Comparison of ENCODE assay signal across 31 mouse cellular contexts in the genomic region with DNA sequence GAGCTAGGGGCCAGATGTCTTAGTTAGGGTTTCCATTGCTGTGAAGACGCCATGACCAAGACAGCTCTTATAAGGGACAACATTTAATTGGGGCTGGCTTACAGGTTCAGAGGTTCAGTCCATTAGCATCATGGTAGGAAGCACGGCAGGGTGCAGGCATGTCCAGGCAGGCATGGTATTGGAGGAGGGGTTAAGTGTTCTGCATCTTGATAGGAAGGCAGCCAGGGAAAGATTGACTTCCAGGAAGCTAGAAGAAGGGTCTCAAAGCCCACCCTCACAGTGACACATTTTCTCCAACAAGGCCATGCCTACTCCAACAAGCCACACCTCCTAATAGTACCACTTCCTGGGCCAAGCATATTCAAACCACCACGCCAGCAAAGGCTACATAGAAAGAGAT. TPM values are rescaled to one million over a fixed set of nuclear protein-coding genes. Genes with fewer than 3 reads are reported as not detected.
A peak's percentile ranks its signal among the peaks of the same experiment; 100 is the strongest.
DNase-seq lines count a peak whose midpoint lies in the region; ATAC-seq and TF ChIP-seq lines count a peak whose summit lies in the region.
"Had no signal": no experiment of that assay in that cellular context is flagged by ENCODE, and none has a peak within 500 bp of the region (broad histone marks: within the 10 kb centered on the region; RNA-seq: fewer than 3 reads in every experiment).

No protein-coding gene starts in this region.

- ATAC-seq in liver, embryonic 14.5 days (ENCODE audit: insufficient read depth), result no peak
- ATAC-seq: CD4-positive, CD25-positive, alpha-beta regulatory T cell, adult 4 months; forebrain, embryonic 15.5 days; hindbrain, postnatal 0 days; inflammation-experienced regulatory T-cells, adult 6 months had no signal

- DNase-seq in ES-CJ7 (ENCODE audit: low read depth, low spot score) (peak; percentile 66), R1 (ENCODE audit: low read depth, low spot score) (peak; percentile 61)
- DNase-seq in liver, embryonic 14.5 days (ENCODE audit: low read depth in 3 of 3, low spot score in 3 of 3), result no peak
- no peak for DNase-seq in layer of hippocampus, postnatal 36 days
- no peak for DNase-seq in thymus, postnatal 36 days
- no peak for DNase-seq in layer of hippocampus, adult 8-10 months (ENCODE audit: low spot score in 2 of 2)
- DNase-seq: adrenal gland, adult 2 months; adrenal gland, postnatal 14 days; cerebellum, adult 11 months; cerebellum, adult 2 months; cerebellum, adult 9-11 months; cerebellum, postnatal 25 days; gastrocnemius, postnatal 25 days; heart, adult 18-20 months; heart, postnatal 14 days; heart, postnatal 4 days had no signal

- H3K4me3 ChIP-seq in ES-Bruce4 (ENCODE audit: low read depth, low read length), result no peak overlapping the region
- no peak overlapping the region for H3K4me3 ChIP-seq in liver, embryonic 14.5 days (ENCODE audit: insufficient read depth in 1 of 2, low read depth in 2 of 2, low read length in 2 of 2)
- H3K4me3 ChIP-seq: embryonic facial prominence, embryonic 12.5 days; embryonic facial prominence, embryonic 15.5 days; forebrain, embryonic 15.5 days; heart, embryonic 10.5 days; heart, embryonic 13.5 days had no signal

- WGBS in liver, embryonic 14.5 days (ENCODE audit: insufficient replicate concordance), result 72% methylated on average over 3 of the region's 3 CpGs

- TF ChIP-seq CTCF in ES-Bruce4 (IDR thresholded peaks at IDR 0.05; ENCODE audit: low read depth, low read length), result no peak
- no peak for TF ChIP-seq CTCF in liver, embryonic 14.5 days (IDR thresholded peaks at IDR 0.05; ENCODE audit: low read depth)

- no peaks in the 10 kb centered on the region for H3K27me3 ChIP-seq in ES-Bruce4 (ENCODE audit: control insufficient read depth, insufficient read depth, low read length, poor library complexity, severe bottlenecking)
- no peaks in the 10 kb centered on the region for H3K27me3 ChIP-seq in liver, embryonic 14.5 days (ENCODE audit: control insufficient read depth, insufficient read depth, low read length)
- H3K27me3 ChIP-seq: embryonic facial prominence, embryonic 12.5 days; embryonic facial prominence, embryonic 15.5 days; forebrain, embryonic 15.5 days; heart, embryonic 13.5 days had no signal

- no peaks in the 10 kb centered on the region for H3K4me1 ChIP-seq in ES-Bruce4 (ENCODE audit: control insufficient read depth, insufficient read depth, low read length)
- H3K4me1 ChIP-seq in liver, embryonic 14.5 days (replicated peaks; ENCODE audit: control insufficient read depth in 2 of 2, insufficient read depth in 2 of 2, low read length in 1 of 2), result peaks cover 11 to 15% of the 10 kb centered on the region in 2 experiments
- H3K4me1 ChIP-seq: embryonic facial prominence, embryonic 12.5 days; embryonic facial prominence, embryonic 15.5 days; forebrain, embryonic 15.5 days had no signal

- no peak overlapping the region for H3K9ac ChIP-seq in ES-Bruce4 (ENCODE audit: low read depth, poor library complexity, severe bottlenecking)
- no peak overlapping the region for H3K9ac ChIP-seq in liver, embryonic 14.5 days (replicated peaks)
- H3K9ac ChIP-seq: embryonic facial prominence, embryonic 12.5 days; embryonic facial prominence, embryonic 15.5 days; forebrain, embryonic 15.5 days; heart, embryonic 13.5 days; hindbrain, embryonic 14.5 days had no signal

- H3K9me3 ChIP-seq in ES-Bruce4 (replicated peaks; ENCODE audit: control insufficient read depth, insufficient read depth, low read length, poor library complexity, severe bottlenecking), result no peaks in the 10 kb centered on the region
- H3K9me3 ChIP-seq in liver, embryonic 14.5 days (ENCODE audit: control insufficient read depth, low read length), result no peaks in the 10 kb centered on the region
- H3K9me3 ChIP-seq: embryonic facial prominence, embryonic 12.5 days; embryonic facial prominence, embryonic 15.5 days; forebrain, embryonic 15.5 days; heart, embryonic 10.5 days; heart, embryonic 13.5 days had no signal

- no peak for TF ChIP-seq EP300 in ES-Bruce4 (IDR thresholded peaks at IDR 0.05; ENCODE audit: insufficient read depth, low read depth, low read length)
- no peak for TF ChIP-seq EP300 in liver, embryonic 14.5 days (IDR thresholded peaks at IDR 0.05; ENCODE audit: low read depth)

- H3K27ac ChIP-seq in ES-Bruce4 (ENCODE audit: insufficient read depth, low read length), result 0 out of 2 replicates have a peak overlapping the region, but pooled peaks have one; percentile 12
- peak overlapping the region; percentile 63 for H3K27ac ChIP-seq in liver, embryonic 14.5 days
- H3K27ac ChIP-seq: embryonic facial prominence, embryonic 12.5 days; embryonic facial prominence, embryonic 15.5 days; forebrain, embryonic 15.5 days; heart, embryonic 10.5 days; heart, embryonic 13.5 days; hindbrain, embryonic 14.5 days; hindbrain, postnatal 0 days had no signal

- no peak overlapping the region for H3K4me2 ChIP-seq in liver, embryonic 14.5 days (ENCODE audit: low read depth)
- H3K4me2 ChIP-seq: embryonic facial prominence, embryonic 12.5 days; embryonic facial prominence, embryonic 15.5 days; forebrain, embryonic 15.5 days; heart, embryonic 13.5 days; hindbrain, embryonic 14.5 days had no signal

- no peak for TF ChIP-seq POLR2A in ES-Bruce4 (IDR thresholded peaks at IDR 0.05; ENCODE audit: insufficient read depth, low read length)

- H3K36me3 ChIP-seq in ES-Bruce4 (ENCODE audit: control insufficient read depth, insufficient read depth, low read length, poor library complexity, severe bottlenecking), result no peaks in the 10 kb centered on the region
- H3K36me3 ChIP-seq in liver, embryonic 14.5 days (replicated peaks; ENCODE audit: control insufficient read depth, insufficient read depth, low read depth), result no peaks in the 10 kb centered on the region
- H3K36me3 ChIP-seq: embryonic facial prominence, embryonic 12.5 days; embryonic facial prominence, embryonic 15.5 days; forebrain, embryonic 15.5 days; heart, embryonic 10.5 days; heart, embryonic 13.5 days had no signal

RNA-seq across cellular contexts. Expression of a gene that starts 13.7 kb away (rescaled TPM):
- polyA plus RNA-seq in ES-Bruce4 (2011; ENCODE audit: insufficient read depth, insufficient read length, low read depth, missing spikeins), result 32.8 and 33.4 TPM in 2 replicates
- polyA plus RNA-seq in liver, embryonic 14.5 days (2012; rRNA removed), result 0.14 and 0.23 TPM in 2 replicates
- polyA plus RNA-seq in liver, embryonic 14.5 days (2014; fragmentation: Nextera tagmentation; extraction: Ambion mirVana), result not detected in 2 replicates
- total RNA-seq in layer of hippocampus, postnatal 36 days (2021), result under 1 TPM; 0.37 to 0.56 TPM
- total RNA-seq in layer of hippocampus, adult 8-10 months (2022), result 1 to 10 TPM in 2 of 4 experiments, under 1 TPM in 2; 0.77 to 3.0 (median 1.8) TPM
- total RNA-seq: common myeloid progenitor, adult 5-6 weeks had no signal
- polyA plus RNA-seq: forebrain, embryonic 11.5 days; inflammation-experienced regulatory T-cells, adult 6 months had no signal

RNA-seq across cellular contexts. Expression of a gene that starts 30.3 kb away (rescaled TPM):
- polyA plus RNA-seq in ES-Bruce4 (2011; ENCODE audit: insufficient read depth, insufficient read length, low read depth, missing spikeins), result 15.2 and 16.1 TPM in 2 replicates
- polyA plus RNA-seq in liver, embryonic 14.5 days (2012; rRNA removed), result 3.7 and 5.4 TPM in 2 replicates
- polyA plus RNA-seq in liver, embryonic 14.5 days (2014; fragmentation: Nextera tagmentation; extraction: Ambion mirVana), result 7.8 and 8.4 TPM in 2 replicates
- total RNA-seq in layer of hippocampus, postnatal 36 days (2021), result 1 to 10 TPM; 4.6 to 6.5 TPM
- 10 to 100 TPM in 1 of 4 experiments, 1 to 10 TPM in 3; 6.1 to 11.0 (median 8.1) TPM for total RNA-seq in layer of hippocampus, adult 8-10 months (2022)

RNA-seq across cellular contexts. Expression of a gene that starts 39.8 kb away (rescaled TPM):
- polyA plus RNA-seq in ES-Bruce4 (2011; ENCODE audit: insufficient read depth, insufficient read length, low read depth, missing spikeins), result 68.6 and 78.9 TPM in 2 replicates
- 45.8 and 58.6 TPM in 2 replicates for polyA plus RNA-seq in liver, embryonic 14.5 days (2012; rRNA removed)
- polyA plus RNA-seq in liver, embryonic 14.5 days (2014; fragmentation: Nextera tagmentation; extraction: Ambion mirVana), result 73.9 and 79.4 TPM in 2 replicates
- total RNA-seq in layer of hippocampus, postnatal 36 days (2021), result 100 to 1,000 TPM; 286 to 323 TPM
- total RNA-seq in layer of hippocampus, adult 8-10 months (2022), result 100 to 1,000 TPM; 309 to 341 (median 318) TPM

RNA-seq across cellular contexts. Expression of a gene that starts 59.5 kb away (rescaled TPM):
- polyA plus RNA-seq in ES-Bruce4 (2011; ENCODE audit: insufficient read depth, insufficient read length, low read depth, missing spikeins), result 3.7 and 5.7 TPM in 2 replicates
- polyA plus RNA-seq in liver, embryonic 14.5 days (2012; rRNA removed), result 0.04 TPM in 2 replicates
- not detected in 2 replicates for polyA plus RNA-seq in liver, embryonic 14.5 days (2014; fragmentation: Nextera tagmentation; extraction: Ambion mirVana)
- 100 to 1,000 TPM; 185 to 237 TPM for total RNA-seq in layer of hippocampus, postnatal 36 days (2021)
- total RNA-seq in layer of hippocampus, adult 8-10 months (2022), result 100 to 1,000 TPM; 162 to 206 (median 186) TPM
- total RNA-seq: common myeloid progenitor, adult 5-6 weeks; gastrocnemius, adult 8-10 months; gastrocnemius, postnatal 25 days; heart, adult 18-20 months; heart, postnatal 14 days; heart, postnatal 4 days had no signal
- polyA plus RNA-seq: CD4-positive, CD25-positive, alpha-beta regulatory T cell, adult 4 months; gonadal fat pad, adult 2 months; heart, embryonic 10.5 days; heart, embryonic 16.5 days; inflammation-experienced regulatory T-cells, adult 6 months had no signal

Comparison
In these comparisons a context has a peak if more than half of its experiments do, and no peak if none do; other contexts are left out.
1. DNase-seq: peak in ES-CJ7 (single experiment) and R1 (single experiment); none in liver, embryonic 14.5 days (0 of 3), layer of hippocampus, postnatal 36 days (0 of 2), thymus, postnatal 36 days (0 of 2) and layer of hippocampus, adult 8-10 months (0 of 2).